Mouse (Mus musculus) skeletal muscle tissue, adult 2 months (tissue): ENCODE measurements around the gene Defa25.
"Not testable (repeated sequence)": the region's sequence is repeated elsewhere in the genome, so short reads cannot be mapped to it uniquely, and the experiment has no call there.

Source experiments
- DNase-seq: peaks from one replicate; pipeline ENCODE4 v3.0.0-alpha.2; 2012; ENCODE audit warnings: low read depth, low spot score

The Defa25 gene

GRCm38 (mm10) chr8:21084142-21084541, at the start of gene Defa25:
Gene Defa25 (plus strand): TSS chr8:21084442.
- DNase-seq, result not testable (repeated sequence)

GRCm38 (mm10) chr8:21054747-21055146, 29.5 kb upstream of the Defa25 start, which contains the start of gene Defa23:
Gene Defa23 (plus strand): TSS chr8:21055047.
- not testable (repeated sequence) for DNase-seq

GRCm38 (mm10) chr8:21064738-21065137, 19.5 kb upstream of the Defa25 start, which contains the start of gene Defa35:
Gene Defa35 (plus strand): TSS chr8:21065038.
- DNase-seq, result not testable (repeated sequence)

- DNase-seq, result no peak
Measured at GRCm38 (mm10) chr8:21093106-21093505, 8.9 kb downstream of the Defa25 start.

GRCm38 (mm10) chr8:21095950-21096349, 11.7 kb downstream of the Defa25 start, which contains the start of gene Gm14851:
Gene Gm14851 (minus strand): TSS chr8:21096050.
- DNase-seq, result not testable (repeated sequence)

GRCm38 (mm10) chr8:21134342-21134741, 50.1 kb downstream of the Defa25 start, which contains the start of gene Defa30:
Gene Defa30 (plus strand): TSS chr8:21134642.
- DNase-seq, result not testable (repeated sequence)
